Mouse (Mus musculus): ENCODE measurements around the gene Fank1. TPM values are rescaled to one million over a fixed set of nuclear protein-coding genes. Genes with fewer than 3 reads are reported as not detected.

Gene Fank1
- polyA plus RNA-seq, 1 experiment from 2014 or later = 5.5 TPM

DNA sequence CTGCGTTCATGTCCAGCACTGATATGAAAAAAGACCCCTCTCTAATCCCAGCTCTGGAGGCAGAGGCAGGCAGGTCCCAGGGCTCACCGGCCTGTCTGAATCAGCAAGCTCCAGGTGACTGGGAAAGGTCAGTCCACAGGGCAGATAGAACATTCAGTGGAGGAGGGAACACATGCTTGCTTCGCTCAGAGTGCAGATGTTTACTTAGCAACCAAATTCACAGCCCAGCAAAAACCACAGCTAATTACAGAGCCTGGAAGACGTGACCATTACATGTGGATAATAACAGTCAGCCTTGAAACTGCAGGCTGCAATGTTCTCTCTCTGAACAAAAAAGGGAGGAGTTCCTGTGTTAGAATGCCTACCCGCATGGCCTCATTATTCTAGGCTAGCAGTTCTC lies 26.0 kb upstream of the Fank1 start:
- Histone ChIP-seq H3K4me3 (no peak overlapping the region), H3K27me3 (replicated peaks) (no peaks in the 10 kb centered on the region), H3K9me3 (no peaks in the 10 kb centered on the region), H3K27ac (no peak overlapping the region), H3K36me3 (replicated peaks) (no peaks in the 10 kb centered on the region; the same call in 1 of the 2 replicates), H3K4me2 (no peak overlapping the region), H3K9ac (no peak overlapping the region), H3K4me1 (no peaks in the 10 kb centered on the region)
- ATAC-seq (replicated peaks) = no peak
- 72% methylated on average over 5 of the region's 5 CpGs for WGBS

DNA sequence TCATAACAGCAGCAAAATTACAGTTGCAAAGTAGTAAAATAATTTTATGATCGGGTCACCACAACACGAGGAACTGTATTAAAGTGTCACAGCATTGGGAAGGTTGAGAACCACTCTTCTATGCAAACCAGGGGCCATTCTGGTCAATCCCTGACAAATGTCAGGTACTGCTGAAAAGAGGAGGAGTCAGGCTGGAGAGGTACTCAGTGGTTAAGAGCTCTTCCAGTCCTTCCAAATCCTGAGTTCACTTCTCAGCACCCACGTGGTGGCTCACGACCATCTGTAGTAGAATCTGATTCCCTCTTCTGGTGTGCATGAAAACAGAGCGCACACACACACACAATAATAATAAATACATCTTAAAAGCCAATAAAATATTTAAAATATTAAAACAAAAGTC lies 25.5 kb upstream of the Fank1 start:
- H3K4me3 ChIP-seq = no peak overlapping the region
- no peak overlapping the region for H3K9ac ChIP-seq
- H3K36me3 ChIP-seq (replicated peaks) = no peaks in the 10 kb centered on the region; the same call in 1 of the 2 replicates
- H3K27me3 ChIP-seq (replicated peaks) = no peaks in the 10 kb centered on the region
- 92% methylated on average over 5 of the region's 5 CpGs for WGBS
- H3K9me3 ChIP-seq = no peaks in the 10 kb centered on the region
- no peak for ATAC-seq (replicated peaks)
- no peak overlapping the region for H3K4me2 ChIP-seq
- no peak overlapping the region for H3K27ac ChIP-seq
- H3K4me1 ChIP-seq = no peaks in the 10 kb centered on the region

- peak overlapping the region; percentile 35; the same call in 1 of the 2 replicates for H3K4me2 ChIP-seq
- no peaks in the 10 kb centered on the region for H3K9me3 ChIP-seq
- no peaks in the 10 kb centered on the region for H3K27me3 ChIP-seq (replicated peaks)
- ATAC-seq (replicated peaks) = no peak
- H3K4me3 ChIP-seq = no peak overlapping the region
- no peak overlapping the region for H3K27ac ChIP-seq
- 24% methylated on average over 5 of the region's 5 CpGs for WGBS
- no peaks in the 10 kb centered on the region for H3K36me3 ChIP-seq (replicated peaks)
- H3K4me1 ChIP-seq = peaks cover 12% of the 10 kb centered on the region
- no peak overlapping the region for H3K9ac ChIP-seq
These were observed 18.7 kb upstream of the Fank1 start for GRCm38 (mm10) chr7:133757961-133758455.

- 86% methylated on average over 5 of the region's 5 CpGs for WGBS
- Histone ChIP-seq H3K27me3 (replicated peaks) (no peaks in the 10 kb centered on the region), H3K4me1 (peaks cover 12% of the 10 kb centered on the region), H3K9me3 (no peaks in the 10 kb centered on the region), H3K9ac (no peak overlapping the region), H3K4me2 (peak overlapping the region; percentile 35), H3K36me3 (replicated peaks) (no peaks in the 10 kb centered on the region), H3K4me3 (no peak overlapping the region), H3K27ac (no peak overlapping the region)
- ATAC-seq (replicated peaks) = no peak
These were observed 17.9 kb upstream of the Fank1 start for GRCm38 (mm10) chr7:133758716-133759115.

DNA sequence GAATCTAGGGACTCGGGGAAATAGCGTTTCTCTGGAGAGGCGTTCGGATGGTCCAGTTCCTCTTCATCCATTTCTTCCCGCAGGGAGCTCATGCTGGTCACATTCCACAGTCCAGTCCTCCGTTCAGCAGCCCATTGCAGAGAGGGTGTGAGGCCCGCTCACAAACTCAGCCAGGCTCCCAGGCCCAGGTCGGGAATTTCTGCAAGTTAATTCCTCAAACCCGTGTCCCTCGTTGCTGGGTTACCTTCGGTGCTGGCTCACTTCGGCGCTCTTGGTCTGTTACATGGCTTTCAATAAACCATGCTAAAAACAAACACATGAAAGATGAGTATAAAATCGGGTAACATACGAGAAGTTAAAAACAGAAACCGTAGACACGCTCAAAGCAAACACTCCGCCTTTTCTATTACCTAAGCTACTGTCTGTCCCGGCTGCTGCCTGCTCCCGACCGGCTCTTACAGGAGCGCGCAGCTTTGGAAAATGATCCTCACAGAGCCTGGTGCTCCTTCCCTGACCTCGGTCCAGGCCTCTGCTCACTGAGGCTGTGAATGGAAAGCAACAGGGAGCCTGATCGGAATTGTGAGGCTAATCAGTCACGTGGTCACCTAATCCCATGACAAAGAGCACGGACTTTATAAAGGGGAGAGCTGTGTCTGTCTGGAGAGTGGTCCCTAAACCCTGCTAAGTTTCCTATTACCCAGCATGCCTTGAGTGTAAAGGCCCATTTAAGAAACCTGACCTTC lies 16.9 kb upstream of the Fank1 start:
- ATAC-seq (replicated peaks) = peak; percentile 89
- WGBS = 6% methylated on average over 27 of the region's 27 CpGs

GRCm38 (mm10) chr7:133762696-133763095 lies 14.0 kb upstream of the Fank1 start:
- no peak for ATAC-seq (replicated peaks)
- no peak overlapping the region for H3K4me2 ChIP-seq
- H3K4me1 ChIP-seq = peaks cover 23% of the 10 kb centered on the region

More for the DNA sequence above, 16.9 kb upstream of the Fank1 start:
- peak overlapping the region; percentile 51 for H3K27ac ChIP-seq
- H3K4me1 ChIP-seq = peaks cover 15% of the 10 kb centered on the region
- no peak overlapping the region; the same call in 1 of the 2 replicates for H3K9ac ChIP-seq
- H3K27me3 ChIP-seq (replicated peaks) = no peaks in the 10 kb centered on the region
- H3K9me3 ChIP-seq = no peaks in the 10 kb centered on the region
- H3K4me2 ChIP-seq = peak overlapping the region; percentile 35
- peak overlapping the region; percentile 14 for H3K4me3 ChIP-seq
- no peaks in the 10 kb centered on the region for H3K36me3 ChIP-seq (replicated peaks)

GRCm38 (mm10) chr7:133764425-133764824 lies 12.2 kb upstream of the Fank1 start:
- Histone ChIP-seq H3K4me1 (peaks cover 20% of the 10 kb centered on the region), H3K4me3 (no peak overlapping the region), H3K36me3 (replicated peaks) (no peaks in the 10 kb centered on the region), H3K27ac (no peak overlapping the region), H3K9ac (no peak overlapping the region), H3K9me3 (no peaks in the 10 kb centered on the region), H3K4me2 (no peak overlapping the region), H3K27me3 (replicated peaks) (no peaks in the 10 kb centered on the region)
- 82% methylated on average over 2 of the region's 2 CpGs for WGBS
- no peak for ATAC-seq (replicated peaks)

More at GRCm38 (mm10) chr7:133762696-133763095, 14.0 kb upstream of the Fank1 start:
- Histone ChIP-seq H3K36me3 (replicated peaks) (no peaks in the 10 kb centered on the region), H3K27me3 (replicated peaks) (no peaks in the 10 kb centered on the region), H3K9ac (no peak overlapping the region), H3K9me3 (no peaks in the 10 kb centered on the region), H3K27ac (no peak overlapping the region), H3K4me3 (no peak overlapping the region)
- 86% methylated on average over 6 of the region's 6 CpGs for WGBS

DNA sequence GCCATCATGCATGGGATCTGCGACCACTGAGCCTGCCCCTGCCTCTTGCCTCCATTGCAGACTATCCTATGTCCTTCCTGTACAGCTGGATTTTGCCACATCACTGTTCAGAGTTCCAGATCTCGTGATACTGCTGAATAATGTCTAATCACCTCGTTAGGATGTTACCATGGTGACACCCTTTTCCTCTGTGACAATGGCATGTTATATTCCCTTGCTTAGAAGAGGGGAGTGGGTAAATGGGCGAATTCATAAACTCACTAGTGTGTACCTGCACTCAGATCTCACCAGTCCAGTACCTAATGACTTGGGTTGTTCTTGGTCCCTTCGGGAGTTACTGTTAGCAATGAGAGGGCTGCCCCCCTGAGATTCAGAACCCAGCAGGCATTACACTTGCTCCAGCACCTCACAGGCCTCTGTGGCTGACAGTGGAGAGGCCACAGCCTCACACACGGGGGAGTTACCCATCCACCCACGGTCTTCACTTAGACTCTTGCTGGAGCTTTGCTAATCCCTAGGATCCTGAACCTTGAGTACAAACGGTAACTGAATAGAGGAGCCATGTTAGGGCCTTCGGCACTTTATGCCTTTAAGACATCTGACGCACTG lies 11.3 kb upstream of the Fank1 start:
- WGBS = 42% methylated on average over 10 of the region's 10 CpGs
- H3K9ac ChIP-seq = no peak overlapping the region
- ATAC-seq (replicated peaks) = peak; percentile 11; the same call in 1 of the 2 replicates

DNA sequence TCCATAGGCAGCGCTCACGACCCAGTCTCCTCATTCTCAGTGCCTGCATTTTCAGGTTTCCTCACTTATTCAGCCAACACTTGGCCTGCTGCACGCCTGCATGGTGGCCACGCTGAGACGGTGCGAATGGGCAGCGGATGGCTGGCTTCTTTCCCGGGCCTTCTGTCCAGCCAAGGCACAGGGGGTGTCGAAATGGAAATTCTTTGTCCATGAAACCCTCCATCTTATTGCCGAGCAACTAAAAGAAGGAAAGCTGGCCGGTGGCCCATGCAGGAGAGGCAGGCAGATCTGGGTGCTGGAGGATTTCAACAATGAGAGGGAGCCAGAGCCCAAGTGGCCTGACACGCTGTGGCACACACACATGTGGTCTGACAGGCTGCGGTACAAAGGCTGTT lies 10.8 kb upstream of the Fank1 start:
- WGBS = 57% methylated on average over 13 of the region's 13 CpGs
- Histone ChIP-seq H3K9ac (no peak overlapping the region), H3K36me3 (replicated peaks) (no peaks in the 10 kb centered on the region), H3K27me3 (replicated peaks) (no peaks in the 10 kb centered on the region), H3K4me1 (peaks cover 11% of the 10 kb centered on the region), H3K9me3 (no peaks in the 10 kb centered on the region), H3K27ac (peak overlapping the region; percentile 62), H3K4me3 (no peak overlapping the region), H3K4me2 (no peak overlapping the region)
- peak; percentile 79 for ATAC-seq (replicated peaks)

More for the DNA sequence above, 11.3 kb upstream of the Fank1 start:
- Histone ChIP-seq H3K27me3 (replicated peaks) (no peaks in the 10 kb centered on the region), H3K4me3 (no peak overlapping the region), H3K4me2 (no peak overlapping the region), H3K36me3 (replicated peaks) (no peaks in the 10 kb centered on the region), H3K27ac (peak overlapping the region; percentile 62), H3K9me3 (no peaks in the 10 kb centered on the region), H3K4me1 (peaks cover 11% of the 10 kb centered on the region)

GRCm38 (mm10) chr7:133768027-133768426 lies 8.6 kb upstream of the Fank1 start:
- ATAC-seq (replicated peaks) = no peak

DNA sequence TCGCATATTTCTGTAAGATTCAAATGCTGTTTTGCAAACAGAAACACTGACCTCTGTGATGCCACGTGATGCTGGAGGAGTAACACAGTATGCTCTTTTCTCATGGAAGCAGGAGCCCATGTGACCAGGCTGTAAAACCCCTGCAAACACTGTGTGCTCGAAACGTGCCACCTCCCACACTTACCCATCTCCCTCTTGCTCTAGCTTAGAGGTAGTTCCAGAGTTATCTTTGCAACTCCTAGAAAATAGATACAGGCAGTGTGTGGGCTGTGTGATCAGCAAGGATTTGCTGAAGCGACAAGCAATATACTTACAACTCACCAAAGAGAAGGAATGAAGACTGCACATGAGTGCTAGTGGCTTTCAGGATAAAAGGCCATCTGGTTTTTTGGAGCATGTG lies 8.1 kb upstream of the Fank1 start:
- H3K27ac ChIP-seq = no peak overlapping the region
- H3K9me3 ChIP-seq = no peaks in the 10 kb centered on the region
- 70% methylated on average over 5 of the region's 5 CpGs for WGBS
- no peak for ATAC-seq (replicated peaks)
- no peaks in the 10 kb centered on the region for H3K27me3 ChIP-seq (replicated peaks)
- no peak overlapping the region for H3K4me3 ChIP-seq
- no peak overlapping the region for H3K9ac ChIP-seq
- no peaks in the 10 kb centered on the region for H3K36me3 ChIP-seq (replicated peaks)
- no peak overlapping the region for H3K4me2 ChIP-seq
- peaks cover 11% of the 10 kb centered on the region for H3K4me1 ChIP-seq

More at GRCm38 (mm10) chr7:133768027-133768426, 8.6 kb upstream of the Fank1 start:
- no peaks in the 10 kb centered on the region for H3K36me3 ChIP-seq (replicated peaks)
- no peaks in the 10 kb centered on the region for H3K27me3 ChIP-seq (replicated peaks)
- H3K9ac ChIP-seq = no peak overlapping the region
- 83% methylated on average over 4 of the region's 4 CpGs for WGBS
- no peaks in the 10 kb centered on the region for H3K9me3 ChIP-seq
- peaks cover 11% of the 10 kb centered on the region for H3K4me1 ChIP-seq
- no peak overlapping the region for H3K27ac ChIP-seq
- H3K4me3 ChIP-seq = no peak overlapping the region
- H3K4me2 ChIP-seq = no peak overlapping the region

GRCm38 (mm10) chr7:133775179-133775578 lies 1.5 kb upstream of the Fank1 start:
- no peaks in the 10 kb centered on the region for H3K27me3 ChIP-seq (replicated peaks)
- no peak for ATAC-seq (replicated peaks)
- H3K4me3 ChIP-seq = peak overlapping the region; percentile 90
- no peak overlapping the region for H3K9ac ChIP-seq
- no peak overlapping the region for H3K27ac ChIP-seq
- H3K9me3 ChIP-seq = no peaks in the 10 kb centered on the region
- H3K4me1 ChIP-seq = peaks cover 21% of the 10 kb centered on the region
- 52% methylated on average over 5 of the region's 5 CpGs for WGBS
- no peaks in the 10 kb centered on the region for H3K36me3 ChIP-seq (replicated peaks)
- H3K4me2 ChIP-seq = peak overlapping the region; percentile 86
